Mouse (Mus musculus): ENCODE data around the gene Sigmar1. TPM values are rescaled to one million over a fixed set of nuclear protein-coding genes. Genes with fewer than 3 reads are reported as not detected.

Gene Sigmar1
- polyA plus RNA-seq, 1 experiment from 2014 or later = 76.9 TPM

- peak; percentile 83 for ATAC-seq (ENCODE audit: insufficient read depth, low FRiP score)
- H3K27me3 ChIP-seq (ENCODE audit: control insufficient read depth, insufficient read depth, low read length) = no peaks in the 10 kb centered on the region
- peaks cover 15% of the 10 kb centered on the region for H3K4me1 ChIP-seq (ENCODE audit: control insufficient read depth, insufficient read depth, low read length)
- peak overlapping the region; percentile 69 for H3K4me3 ChIP-seq (replicated peaks; ENCODE audit: low read length)
- H3K27ac ChIP-seq (ENCODE audit: low read length) = peak overlapping the region; percentile 85
- H3K36me3 ChIP-seq (ENCODE audit: control insufficient read depth, insufficient read depth, low read length) = no peaks in the 10 kb centered on the region; the same call in 1 of the 2 replicates
- H3K4me2 ChIP-seq (ENCODE audit: low read depth, low read length) = peak overlapping the region; percentile 64
- under 1% methylated on average over 48 of the region's 48 CpGs for WGBS
- H3K9ac ChIP-seq (ENCODE audit: low read length) = peak overlapping the region; percentile 81
- no peaks in the 10 kb centered on the region for H3K9me3 ChIP-seq (replicated peaks; ENCODE audit: control insufficient read depth, low read length)
Observed at GRCm38 (mm10) chr4:41740380-41741157, 15.4 kb downstream of the Sigmar1 start.

GRCm38 (mm10) chr4:41739260-41739659 is 16.7 kb downstream of the Sigmar1 start:
- Histone ChIP-seq H3K4me2 (ENCODE audit: low read depth, low read length) (no peak overlapping the region), H3K36me3 (ENCODE audit: control insufficient read depth, insufficient read depth, low read length) (no peaks in the 10 kb centered on the region; the same call in 1 of the 2 replicates), H3K9me3 (replicated peaks; ENCODE audit: control insufficient read depth, low read length) (no peaks in the 10 kb centered on the region), H3K9ac (ENCODE audit: low read length) (no peak overlapping the region), H3K27ac (ENCODE audit: low read length) (no peak overlapping the region), H3K27me3 (ENCODE audit: control insufficient read depth, insufficient read depth, low read length) (no peaks in the 10 kb centered on the region), H3K4me3 (replicated peaks; ENCODE audit: low read length) (no peak overlapping the region), H3K4me1 (ENCODE audit: control insufficient read depth, insufficient read depth, low read length) (peaks cover 15% of the 10 kb centered on the region)
- WGBS = 91% methylated on average over 13 of the region's 13 CpGs
- no peak for ATAC-seq (ENCODE audit: insufficient read depth, low FRiP score)

- Histone ChIP-seq H3K36me3 (ENCODE audit: control insufficient read depth, insufficient read depth, low read length) (no peaks in the 10 kb centered on the region; the same call in 1 of the 2 replicates), H3K27ac (ENCODE audit: low read length) (peak overlapping the region; percentile 15; the same call in 1 of the 2 replicates), H3K9ac (ENCODE audit: low read length) (no peak overlapping the region), H3K9me3 (replicated peaks; ENCODE audit: control insufficient read depth, low read length) (no peaks in the 10 kb centered on the region), H3K4me2 (ENCODE audit: low read depth, low read length) (no peak overlapping the region), H3K27me3 (ENCODE audit: control insufficient read depth, insufficient read depth, low read length) (no peaks in the 10 kb centered on the region), H3K4me3 (replicated peaks; ENCODE audit: low read length) (no peak overlapping the region), H3K4me1 (ENCODE audit: control insufficient read depth, insufficient read depth, low read length) (peaks cover 15% of the 10 kb centered on the region)
- WGBS = 60% methylated on average over 1 of the region's 1 CpGs
- no peak for ATAC-seq (ENCODE audit: insufficient read depth, low FRiP score)
Observed at GRCm38 (mm10) chr4:41738256-41738603, 17.7 kb downstream of the Sigmar1 start.

GRCm38 (mm10) chr4:41737602-41738255 is 18.2 kb downstream of the Sigmar1 start:
- no peaks in the 10 kb centered on the region for H3K9me3 ChIP-seq (replicated peaks; ENCODE audit: control insufficient read depth, low read length)
- no peaks in the 10 kb centered on the region; the same call in 1 of the 2 replicates for H3K36me3 ChIP-seq (ENCODE audit: control insufficient read depth, insufficient read depth, low read length)
- peak overlapping the region; percentile 15; the same call in 1 of the 2 replicates for H3K27ac ChIP-seq (ENCODE audit: low read length)
- 32% methylated on average over 8 of the region's 8 CpGs for WGBS
- H3K4me2 ChIP-seq (ENCODE audit: low read depth, low read length) = no peak overlapping the region
- no peak overlapping the region for H3K9ac ChIP-seq (ENCODE audit: low read length)
- peaks cover 15% of the 10 kb centered on the region for H3K4me1 ChIP-seq (ENCODE audit: control insufficient read depth, insufficient read depth, low read length)
- H3K27me3 ChIP-seq (ENCODE audit: control insufficient read depth, insufficient read depth, low read length) = peaks cover 4% of the 10 kb centered on the region; the same call in 1 of the 2 replicates
- no peak overlapping the region for H3K4me3 ChIP-seq (replicated peaks; ENCODE audit: low read length)
- peak; percentile 54; the same call in 1 of the 2 replicates for ATAC-seq (ENCODE audit: insufficient read depth, low FRiP score)

GRCm38 (mm10) chr4:41731052-41731765 is 24.7 kb downstream of the Sigmar1 start, which contains the start of gene Arid3c:
Gene Arid3c, minus strand, starts transcription at chr4:41731142.
- Histone ChIP-seq H3K4me1 (ENCODE audit: control insufficient read depth, insufficient read depth, low read length) (peaks cover 7% of the 10 kb centered on the region; the same call in 1 of the 2 replicates), H3K9me3 (replicated peaks; ENCODE audit: control insufficient read depth, low read length) (no peaks in the 10 kb centered on the region), H3K36me3 (ENCODE audit: control insufficient read depth, insufficient read depth, low read length) (no peaks in the 10 kb centered on the region), H3K4me2 (ENCODE audit: low read depth, low read length) (peak within 1 kb of the TSS; percentile 58), H3K27me3 (ENCODE audit: control insufficient read depth, insufficient read depth, low read length) (peaks cover 59% of the 10 kb centered on the region), H3K4me3 (replicated peaks; ENCODE audit: low read length) (peak within 1 kb of the TSS; percentile 40), H3K9ac (ENCODE audit: low read length) (peak within 1 kb of the TSS; percentile 34; the same call in 1 of the 2 replicates), H3K27ac (ENCODE audit: low read length) (no peak within 1 kb of the TSS)
- ATAC-seq (ENCODE audit: insufficient read depth, low FRiP score) = no peak
- WGBS = under 1% methylated on average over 50 of the region's 50 CpGs

- ATAC-seq (ENCODE audit: insufficient read depth, low FRiP score) = no peak
- Histone ChIP-seq H3K4me2 (ENCODE audit: low read depth, low read length) (no peak overlapping the region), H3K4me3 (replicated peaks; ENCODE audit: low read length) (no peak overlapping the region), H3K27ac (ENCODE audit: low read length) (no peak overlapping the region), H3K9me3 (replicated peaks; ENCODE audit: control insufficient read depth, low read length) (no peaks in the 10 kb centered on the region), H3K4me1 (ENCODE audit: control insufficient read depth, insufficient read depth, low read length) (peaks cover 17% of the 10 kb centered on the region), H3K36me3 (ENCODE audit: control insufficient read depth, insufficient read depth, low read length) (no peaks in the 10 kb centered on the region), H3K9ac (ENCODE audit: low read length) (no peak overlapping the region), H3K27me3 (ENCODE audit: control insufficient read depth, insufficient read depth, low read length) (peaks cover 77% of the 10 kb centered on the region)
- 17% methylated on average over 20 of the region's 20 CpGs for WGBS
Observed at GRCm38 (mm10) chr4:41726826-41727621, 28.9 kb downstream of the Sigmar1 start.

GRCm38 (mm10) chr4:41722918-41723351 is 33.0 kb downstream of the Sigmar1 start, which contains the start of gene Dctn3:
Gene Dctn3, minus strand, starts transcription at chr4:41723170.
- peak; percentile 96 for ATAC-seq (ENCODE audit: insufficient read depth, low FRiP score)
- Histone ChIP-seq H3K27me3 (ENCODE audit: control insufficient read depth, insufficient read depth, low read length) (peaks cover 44% of the 10 kb centered on the region), H3K36me3 (ENCODE audit: control insufficient read depth, insufficient read depth, low read length) (0 out of 2 replicates have a peak, but pooled peaks cover 8% of the 10 kb centered on the region), H3K4me3 (replicated peaks; ENCODE audit: low read length) (peak within 1 kb of the TSS; percentile 83), H3K4me1 (ENCODE audit: control insufficient read depth, insufficient read depth, low read length) (peaks cover 14% of the 10 kb centered on the region), H3K27ac (ENCODE audit: low read length) (no peak within 1 kb of the TSS), H3K4me2 (ENCODE audit: low read depth, low read length) (peak within 1 kb of the TSS; percentile 90), H3K9ac (ENCODE audit: low read length) (peak within 1 kb of the TSS; percentile 93), H3K9me3 (replicated peaks; ENCODE audit: control insufficient read depth, low read length) (no peaks in the 10 kb centered on the region)
- under 1% methylated on average over 27 of the region's 27 CpGs for WGBS

GRCm38 (mm10) chr4:41716834-41717233 is 39.1 kb downstream of the Sigmar1 start:
- no peaks in the 10 kb centered on the region for H3K27me3 ChIP-seq (ENCODE audit: control insufficient read depth, insufficient read depth, low read length)
- H3K4me1 ChIP-seq (ENCODE audit: control insufficient read depth, insufficient read depth, low read length) = peaks cover 10% of the 10 kb centered on the region
- no peak overlapping the region for H3K4me3 ChIP-seq (replicated peaks; ENCODE audit: low read length)
- no peak overlapping the region for H3K4me2 ChIP-seq (ENCODE audit: low read depth, low read length)
- H3K27ac ChIP-seq (ENCODE audit: low read length) = no peak overlapping the region
- no peaks in the 10 kb centered on the region for H3K9me3 ChIP-seq (replicated peaks; ENCODE audit: control insufficient read depth, low read length)
- 67% methylated on average over 6 of the region's 6 CpGs for WGBS
- H3K9ac ChIP-seq (ENCODE audit: low read length) = no peak overlapping the region
- no peak for ATAC-seq (ENCODE audit: insufficient read depth, low FRiP score)
- H3K36me3 ChIP-seq (ENCODE audit: control insufficient read depth, insufficient read depth, low read length) = peaks cover 15% of the 10 kb centered on the region; the same call in 1 of the 2 replicates
